Mouse (Mus musculus) ovary, postnatal 14 days (tissue): ENCODE measurements around the gene Hsd17b1.

ENCODE experiments used
- DNase-seq: peaks from one replicate; pipeline ENCODE4 v3.0.0; 2022; ENCODE audit warnings: low spot score

Gene Hsd17b1

GRCm38 (mm10) chr11:101127075-101127474 lies 48.9 kb downstream of the Hsd17b1 start:
- no peak for DNase-seq

- no peak for DNase-seq
Observed at GRCm38 (mm10) chr11:101128996-101129577, 50.9 kb downstream of the Hsd17b1 start.
